8 mouse cellular contexts compared by ENCODE assay signal in genomic region chr4:126131290-126132121, GRCm38 (mm10). TPM values are rescaled to one million over a fixed set of nuclear protein-coding genes. Genes with fewer than 3 reads are reported as not detected.
DNase-seq lines count a peak whose midpoint lies in the region; ATAC-seq and TF ChIP-seq lines count a peak whose summit lies in the region.

No protein-coding gene starts in this region.

- no peaks in the 10 kb centered on the region for H3K27me3 ChIP-seq in kidney, embryonic 14.5 days (ENCODE audit: control insufficient read depth, insufficient read depth, low read length)
- no peaks in the 10 kb centered on the region for H3K27me3 ChIP-seq in neural tube, embryonic 14.5 days (ENCODE audit: control insufficient read depth, insufficient read depth, low read length)

- intact Hi-C loops in gastrocnemius, postnatal 14 days (cut with DNase I; ENCODE audit: low total_unique reads) = no loop called here

- peak; percentile 40 for DNase-seq in gastrocnemius, postnatal 14 days
- no peak for DNase-seq in gastrocnemius, postnatal 10 days
- DNase-seq in heart, adult 9 months (ENCODE audit: low spot score in 2 of 2) = peak; percentile 49 to 61
- DNase-seq in lung, adult 18-20 months = peak; percentile 81 to 85
- no peak for DNase-seq in ovary, postnatal 10 days (ENCODE audit: low spot score)

- no peak overlapping the region for H3K4me2 ChIP-seq in kidney, embryonic 14.5 days (replicated peaks; ENCODE audit: low read depth, low read length)
- no peak overlapping the region for H3K4me2 ChIP-seq in neural tube, embryonic 14.5 days (ENCODE audit: low read depth, low read length)

- ATAC-seq in kidney, embryonic 14.5 days (ENCODE audit: low FRiP score, low TSS enrichment) = peak; percentile 18; the same call in 1 of the 2 replicates
- peak; percentile 68; the same call in 1 of the 2 replicates for ATAC-seq in neural tube, embryonic 14.5 days (ENCODE audit: low read depth)

- H3K9me3 ChIP-seq in kidney, embryonic 14.5 days (ENCODE audit: control insufficient read depth, low read length) = no peaks in the 10 kb centered on the region
- no peaks in the 10 kb centered on the region for H3K9me3 ChIP-seq in neural tube, embryonic 14.5 days (ENCODE audit: control insufficient read depth, low read length)

- 0 out of 2 replicates have a peak, but pooled peaks have one; percentile 15 for TF ChIP-seq CTCF in bone marrow macrophage, adult 2 months (IDR thresholded peaks at IDR 0.05; ENCODE audit: low read depth, low read length)

- peaks cover 39% of the 10 kb centered on the region for H3K36me3 ChIP-seq in kidney, embryonic 14.5 days (ENCODE audit: control insufficient read depth, insufficient read depth, low read length)
- H3K36me3 ChIP-seq in neural tube, embryonic 14.5 days (ENCODE audit: control insufficient read depth, insufficient read depth, low read length) = peaks cover 44% of the 10 kb centered on the region

- H3K4me3 ChIP-seq in bone marrow macrophage, adult 2 months (ENCODE audit: insufficient read depth, low read length) = no peak overlapping the region
- H3K4me3 ChIP-seq in kidney, embryonic 14.5 days (ENCODE audit: low read length) = no peak overlapping the region
- H3K4me3 ChIP-seq in neural tube, embryonic 14.5 days (ENCODE audit: low read depth, low read length) = no peak overlapping the region

- 61% methylated on average over 10 of the region's 10 CpGs for WGBS in kidney, embryonic 14.5 days
- 58% methylated on average over 10 of the region's 10 CpGs for WGBS in neural tube, embryonic 14.5 days

- H3K4me1 ChIP-seq in bone marrow macrophage, adult 2 months (ENCODE audit: control insufficient read depth, insufficient read depth, low read length) = peaks cover 26% of the 10 kb centered on the region
- H3K4me1 ChIP-seq in kidney, embryonic 14.5 days (ENCODE audit: control insufficient read depth, insufficient read depth, low read length) = peaks cover 31% of the 10 kb centered on the region
- H3K4me1 ChIP-seq in neural tube, embryonic 14.5 days (ENCODE audit: control insufficient read depth, insufficient read depth, low read length) = peaks cover 14% of the 10 kb centered on the region

- no peak overlapping the region for H3K9ac ChIP-seq in kidney, embryonic 14.5 days (ENCODE audit: low read depth, low read length)
- H3K9ac ChIP-seq in neural tube, embryonic 14.5 days (replicated peaks; ENCODE audit: low read depth, low read length) = no peak overlapping the region

- peak overlapping the region; percentile 77 for H3K27ac ChIP-seq in bone marrow macrophage, adult 2 months (ENCODE audit: insufficient read depth, low read depth, low read length)
- peak overlapping the region; percentile 82; the same call in 1 of the 2 replicates for H3K27ac ChIP-seq in kidney, embryonic 14.5 days (ENCODE audit: low read depth, low read length)
- no peak overlapping the region; the same call in 1 of the 2 replicates for H3K27ac ChIP-seq in neural tube, embryonic 14.5 days (ENCODE audit: low read depth, low read length)

- no peak for TF ChIP-seq POLR2A in bone marrow macrophage, adult 2 months (IDR thresholded peaks at IDR 0.05; ENCODE audit: borderline replicate concordance, low read depth, low read length)

RNA-seq across cellular contexts. Expression of gene Eva1b, which starts 16.0 kb away (rescaled TPM):
- 10 to 100 TPM; 16.2 to 16.6 TPM for total RNA-seq in gastrocnemius, postnatal 14 days (2021)
- total RNA-seq in gastrocnemius, postnatal 10 days (2021) = 10 to 100 TPM; 20.0 to 25.5 TPM
- 20.7 and 23.1 TPM in 2 replicates for polyA plus RNA-seq in bone marrow macrophage, adult 2 months (2012; ENCODE audit: insufficient read depth, insufficient read length, missing spikeins)
- polyA plus RNA-seq in kidney, embryonic 14.5 days (2014; fragmentation: Nextera tagmentation; extraction: Ambion mirVana) = 96.1 and 124 TPM in 2 replicates
- 5.4 and 14.6 TPM in 2 replicates for polyA plus RNA-seq in neural tube, embryonic 14.5 days (2014; fragmentation: Nextera tagmentation; extraction: Ambion mirVana)

RNA-seq across cellular contexts. Expression of gene Stk40, which starts 27.7 kb away (rescaled TPM):
- total RNA-seq in gastrocnemius, postnatal 14 days (2021) = 10 to 100 TPM; 25.1 to 41.9 TPM
- total RNA-seq in gastrocnemius, postnatal 10 days (2021) = 10 to 100 TPM; 28.8 to 39.5 TPM
- polyA plus RNA-seq in bone marrow macrophage, adult 2 months (2012; ENCODE audit: insufficient read depth, insufficient read length, missing spikeins) = 25.5 and 26.5 TPM in 2 replicates
- polyA plus RNA-seq in kidney, embryonic 14.5 days (2014; fragmentation: Nextera tagmentation; extraction: Ambion mirVana) = 19.1 and 24.9 TPM in 2 replicates
- polyA plus RNA-seq in neural tube, embryonic 14.5 days (2014; fragmentation: Nextera tagmentation; extraction: Ambion mirVana) = 15.2 and 21.8 TPM in 2 replicates

RNA-seq across cellular contexts. Expression of gene Sh3d21, which starts 31.8 kb away (rescaled TPM):
- 1 to 10 TPM; 1.1 to 1.2 TPM for total RNA-seq in gastrocnemius, postnatal 14 days (2021)
- 1 to 10 TPM; 1.2 to 1.4 TPM for total RNA-seq in gastrocnemius, postnatal 10 days (2021)
- 1.3 and 2.0 TPM in 2 replicates for polyA plus RNA-seq in bone marrow macrophage, adult 2 months (2012; ENCODE audit: insufficient read depth, insufficient read length, missing spikeins)
- polyA plus RNA-seq in kidney, embryonic 14.5 days (2014; fragmentation: Nextera tagmentation; extraction: Ambion mirVana) = 7.3 and 8.7 TPM in 2 replicates
- polyA plus RNA-seq in neural tube, embryonic 14.5 days (2014; fragmentation: Nextera tagmentation; extraction: Ambion mirVana) = 0.67 and 1.5 TPM in 2 replicates

RNA-seq across cellular contexts. Expression of gene Lsm10, which starts 35.1 kb away (rescaled TPM):
- 1 to 10 TPM; 5.7 to 8.3 TPM for total RNA-seq in gastrocnemius, postnatal 14 days (2021)
- 10 to 100 TPM in 1 of 2 experiments, 1 to 10 TPM in 1; 8.0 to 10.8 TPM for total RNA-seq in gastrocnemius, postnatal 10 days (2021)
- 37.9 and 38.6 TPM in 2 replicates for polyA plus RNA-seq in bone marrow macrophage, adult 2 months (2012; ENCODE audit: insufficient read depth, insufficient read length, missing spikeins)
- 47.3 and 52.4 TPM in 2 replicates for polyA plus RNA-seq in kidney, embryonic 14.5 days (2014; fragmentation: Nextera tagmentation; extraction: Ambion mirVana)
- polyA plus RNA-seq in neural tube, embryonic 14.5 days (2014; fragmentation: Nextera tagmentation; extraction: Ambion mirVana) = 46.4 and 48.3 TPM in 2 replicates

Comparison
In these comparisons a context has a peak if more than half of its experiments do, and no peak if none do; other contexts are left out.
1. DNase-seq: peak in gastrocnemius, postnatal 14 days (single experiment), heart, adult 9 months (2 of 2) and lung, adult 18-20 months (2 of 2); none in gastrocnemius, postnatal 10 days (single experiment) and ovary, postnatal 10 days (single experiment).